Mouse (Mus musculus): ENCODE measurements around the gene Zfp276. TPM values are rescaled to one million over a fixed set of nuclear protein-coding genes. Genes with fewer than 3 reads are reported as not detected.

The Zfp276 gene
- polyA plus RNA-seq, 1 experiment from 2014 or later: 21.8 TPM

DNA sequence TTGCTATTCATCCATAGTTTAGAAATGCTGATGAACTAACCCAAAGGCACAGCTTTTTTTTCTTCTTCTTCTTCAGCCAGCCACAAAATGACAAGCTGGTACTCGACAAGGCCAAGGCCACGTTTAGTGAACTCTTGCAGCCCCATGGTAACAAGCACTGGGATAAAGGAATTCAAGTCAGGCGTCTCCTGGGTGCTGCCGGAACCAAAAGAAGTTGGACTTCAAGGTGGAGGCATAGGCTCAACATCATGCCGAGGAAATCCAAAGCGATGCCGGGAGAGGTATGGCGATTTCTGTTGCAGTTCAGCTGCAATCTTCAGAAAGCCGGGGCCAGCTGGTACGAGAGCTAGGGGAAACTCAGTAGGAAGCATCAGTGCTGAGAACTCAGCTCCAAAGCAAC is 14.6 kb upstream of the Zfp276 start:
- Histone ChIP-seq H3K27me3 (ENCODE audit: control insufficient read depth, insufficient read depth, low read length) (no peaks in the 10 kb centered on the region), H3K4me1 (ENCODE audit: control insufficient read depth, insufficient read depth, low read length) (peaks cover 9% of the 10 kb centered on the region; the same call in 1 of the 2 replicates), H3K4me2 (replicated peaks; ENCODE audit: low read depth, low read length) (no peak overlapping the region), H3K4me3 (ENCODE audit: low read depth, low read length) (no peak overlapping the region), H3K36me3 (ENCODE audit: control insufficient read depth, insufficient read depth, low read length) (peaks cover 11% of the 10 kb centered on the region), H3K9me3 (ENCODE audit: control insufficient read depth, low read depth, low read length) (no peaks in the 10 kb centered on the region), H3K9ac (replicated peaks; ENCODE audit: low read depth, low read length) (no peak overlapping the region), H3K27ac (ENCODE audit: low read length) (no peak overlapping the region)
- WGBS: 88% methylated on average over 10 of the region's 10 CpGs
- no peak for ATAC-seq (ENCODE audit: insufficient number of reproducible peaks, insufficient read depth, low FRiP score, low read depth)

DNA sequence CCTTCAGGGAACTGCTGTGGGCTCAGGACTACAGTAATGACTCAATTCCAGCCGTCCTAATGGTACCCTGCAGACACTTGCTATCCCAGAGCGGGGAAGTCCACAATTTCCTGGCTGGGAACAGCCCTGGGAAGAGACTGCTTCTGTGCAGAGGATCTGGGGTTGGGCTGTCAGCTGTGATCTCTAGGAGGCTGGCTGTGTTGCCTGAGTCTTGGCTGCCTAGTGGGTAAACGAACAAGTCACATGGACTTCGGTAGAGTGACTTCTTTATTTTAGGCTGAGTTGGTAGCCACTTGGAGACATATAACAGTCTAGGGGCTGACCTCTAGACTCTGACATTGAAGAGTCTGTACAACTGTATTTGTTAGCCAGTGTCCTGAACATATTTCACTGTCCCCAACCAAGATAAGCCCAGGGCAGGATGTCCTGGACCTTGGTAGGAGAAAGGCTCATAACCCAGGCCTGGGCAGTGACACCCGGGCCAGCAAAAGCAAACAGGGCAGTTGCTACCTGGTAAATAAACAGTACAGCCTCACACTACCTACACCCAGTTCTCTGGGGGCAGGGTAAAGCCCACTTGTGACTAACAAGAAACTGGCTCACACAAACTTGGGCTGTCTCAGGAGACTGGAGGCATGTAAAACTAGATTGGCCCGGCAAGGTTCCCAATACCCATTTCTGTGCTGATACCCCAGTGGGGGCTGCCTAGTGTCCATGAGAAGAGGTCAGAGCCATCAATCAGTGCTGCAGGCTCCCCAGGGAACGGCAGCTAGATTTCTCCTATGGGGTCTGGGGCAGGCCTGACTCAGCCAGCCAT is 11.7 kb upstream of the Zfp276 start:
- no peaks in the 10 kb centered on the region for H3K4me1 ChIP-seq (ENCODE audit: control insufficient read depth, insufficient read depth, low read length)
- H3K9ac ChIP-seq (replicated peaks; ENCODE audit: low read depth, low read length): no peak overlapping the region
- ATAC-seq (ENCODE audit: insufficient number of reproducible peaks, insufficient read depth, low FRiP score, low read depth): no peak
- H3K27ac ChIP-seq (ENCODE audit: low read length): no peak overlapping the region
- H3K9me3 ChIP-seq (ENCODE audit: control insufficient read depth, low read depth, low read length): no peaks in the 10 kb centered on the region
- H3K36me3 ChIP-seq (ENCODE audit: control insufficient read depth, insufficient read depth, low read length): peaks cover 39% of the 10 kb centered on the region
- H3K4me3 ChIP-seq (ENCODE audit: low read depth, low read length): no peak overlapping the region
- no peak overlapping the region for H3K4me2 ChIP-seq (replicated peaks; ENCODE audit: low read depth, low read length)
- 77% methylated on average over 7 of the region's 7 CpGs for WGBS
- no peaks in the 10 kb centered on the region for H3K27me3 ChIP-seq (ENCODE audit: control insufficient read depth, insufficient read depth, low read length)

DNA sequence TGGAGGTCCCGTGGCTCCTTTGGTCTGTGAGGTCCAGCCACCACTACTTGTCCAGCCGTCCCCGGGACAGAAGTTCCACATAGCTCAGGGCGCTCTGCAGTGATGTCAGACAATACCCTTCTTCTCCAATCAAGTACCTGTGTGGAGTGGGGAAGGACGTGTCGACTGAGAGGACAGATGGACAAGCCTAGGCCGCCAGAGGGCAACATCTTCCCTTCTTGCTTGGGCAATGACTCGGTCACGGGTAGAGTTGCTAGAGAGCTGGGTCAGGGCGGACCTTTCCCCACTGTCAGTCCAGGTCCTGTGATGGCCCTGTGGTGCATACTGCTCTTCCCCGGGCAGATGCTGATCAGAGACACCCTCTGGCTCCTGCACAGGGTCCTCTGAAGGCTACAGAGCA is 10.9 kb upstream of the Zfp276 start:
- no peak for ATAC-seq (ENCODE audit: insufficient number of reproducible peaks, insufficient read depth, low FRiP score, low read depth)
- no peak overlapping the region for H3K27ac ChIP-seq (ENCODE audit: low read length)
- no peaks in the 10 kb centered on the region for H3K9me3 ChIP-seq (ENCODE audit: control insufficient read depth, low read depth, low read length)
- H3K9ac ChIP-seq (replicated peaks; ENCODE audit: low read depth, low read length): no peak overlapping the region
- H3K4me2 ChIP-seq (replicated peaks; ENCODE audit: low read depth, low read length): no peak overlapping the region
- H3K4me3 ChIP-seq (ENCODE audit: low read depth, low read length): no peak overlapping the region
- WGBS: 70% methylated on average over 11 of the region's 11 CpGs
- peaks cover 45% of the 10 kb centered on the region for H3K36me3 ChIP-seq (ENCODE audit: control insufficient read depth, insufficient read depth, low read length)
- no peaks in the 10 kb centered on the region for H3K4me1 ChIP-seq (ENCODE audit: control insufficient read depth, insufficient read depth, low read length)
- no peaks in the 10 kb centered on the region for H3K27me3 ChIP-seq (ENCODE audit: control insufficient read depth, insufficient read depth, low read length)

DNA sequence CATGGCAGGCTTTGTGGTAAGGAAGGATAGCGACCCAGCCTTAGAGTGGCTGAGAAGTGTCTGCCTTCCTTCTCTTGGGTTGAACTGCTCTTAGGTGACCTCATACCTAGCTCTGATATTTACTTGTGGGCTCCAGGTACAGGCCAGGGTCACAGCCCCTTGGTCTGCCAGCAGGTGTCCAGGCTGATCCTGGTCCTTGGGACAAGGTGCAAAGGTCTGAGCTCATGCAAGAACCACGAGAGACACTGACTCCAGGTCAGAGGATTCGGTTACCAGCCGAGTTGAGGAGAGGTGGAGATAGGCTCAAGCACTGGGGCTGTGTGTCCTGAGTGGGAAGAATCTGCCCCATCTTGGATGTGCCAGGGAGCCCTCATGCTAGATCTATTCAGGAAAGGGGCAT is 9.6 kb upstream of the Zfp276 start:
- H3K9me3 ChIP-seq (ENCODE audit: control insufficient read depth, low read depth, low read length): no peaks in the 10 kb centered on the region
- H3K27me3 ChIP-seq (ENCODE audit: control insufficient read depth, insufficient read depth, low read length): no peaks in the 10 kb centered on the region
- no peak overlapping the region for H3K9ac ChIP-seq (replicated peaks; ENCODE audit: low read depth, low read length)
- 87% methylated on average over 4 of the region's 4 CpGs for WGBS
- ATAC-seq (ENCODE audit: insufficient number of reproducible peaks, insufficient read depth, low FRiP score, low read depth): no peak
- H3K27ac ChIP-seq (ENCODE audit: low read length): no peak overlapping the region
- H3K4me1 ChIP-seq (ENCODE audit: control insufficient read depth, insufficient read depth, low read length): no peaks in the 10 kb centered on the region
- no peak overlapping the region for H3K4me3 ChIP-seq (ENCODE audit: low read depth, low read length)
- peaks cover 54% of the 10 kb centered on the region for H3K36me3 ChIP-seq (ENCODE audit: control insufficient read depth, insufficient read depth, low read length)
- H3K4me2 ChIP-seq (replicated peaks; ENCODE audit: low read depth, low read length): no peak overlapping the region

DNA sequence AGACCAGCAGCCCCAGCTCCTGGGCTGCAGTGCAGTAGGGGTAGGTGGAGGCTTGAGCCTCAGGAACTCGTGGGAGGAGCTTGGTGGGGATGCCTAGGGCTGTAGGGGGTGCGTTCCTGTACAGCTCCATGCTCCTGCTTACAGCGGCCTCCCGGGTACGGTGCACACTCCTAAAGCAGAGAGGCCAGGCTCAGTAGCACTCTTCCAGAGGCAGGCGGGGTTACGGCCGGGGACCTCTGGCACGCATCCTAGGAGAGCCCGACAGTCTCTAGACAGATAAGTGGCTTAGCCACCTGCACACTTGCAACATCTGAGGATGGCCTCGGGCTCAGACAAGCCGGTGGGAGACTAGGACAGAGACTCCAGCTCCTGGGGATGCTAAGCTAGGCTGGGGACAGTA is 8.5 kb upstream of the Zfp276 start:
- Histone ChIP-seq H3K4me3 (ENCODE audit: low read depth, low read length) (no peak overlapping the region), H3K9ac (replicated peaks; ENCODE audit: low read depth, low read length) (no peak overlapping the region), H3K27ac (ENCODE audit: low read length) (no peak overlapping the region), H3K27me3 (ENCODE audit: control insufficient read depth, insufficient read depth, low read length) (no peaks in the 10 kb centered on the region), H3K4me2 (replicated peaks; ENCODE audit: low read depth, low read length) (no peak overlapping the region), H3K9me3 (ENCODE audit: control insufficient read depth, low read depth, low read length) (no peaks in the 10 kb centered on the region), H3K36me3 (ENCODE audit: control insufficient read depth, insufficient read depth, low read length) (peaks cover 61% of the 10 kb centered on the region), H3K4me1 (ENCODE audit: control insufficient read depth, insufficient read depth, low read length) (no peaks in the 10 kb centered on the region)
- 86% methylated on average over 12 of the region's 12 CpGs for WGBS
- ATAC-seq (ENCODE audit: insufficient number of reproducible peaks, insufficient read depth, low FRiP score, low read depth): no peak

DNA sequence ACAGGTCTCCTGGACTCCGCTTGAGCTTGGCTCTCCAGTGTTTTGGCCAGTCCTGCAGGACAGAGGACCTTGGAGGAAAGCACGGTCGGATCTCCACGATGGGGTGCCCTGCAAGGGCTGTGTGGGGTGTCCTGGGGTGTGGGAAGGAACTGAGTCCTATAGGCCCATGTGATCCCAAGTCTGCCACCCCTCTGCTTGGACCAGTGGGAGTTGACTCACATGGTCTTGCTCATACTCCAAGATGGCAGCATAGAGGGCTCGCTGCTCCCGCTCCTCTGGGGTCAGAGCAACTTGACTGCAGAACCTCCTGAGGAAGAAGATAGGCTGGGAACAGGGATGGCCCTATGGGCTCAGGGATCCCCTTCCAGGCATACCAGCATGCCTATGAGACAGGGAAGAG is 6.2 kb upstream of the Zfp276 start:
- Histone ChIP-seq H3K27me3 (ENCODE audit: control insufficient read depth, insufficient read depth, low read length) (no peaks in the 10 kb centered on the region), H3K9ac (replicated peaks; ENCODE audit: low read depth, low read length) (no peak overlapping the region), H3K9me3 (ENCODE audit: control insufficient read depth, low read depth, low read length) (no peaks in the 10 kb centered on the region), H3K36me3 (ENCODE audit: control insufficient read depth, insufficient read depth, low read length) (peaks cover 69% of the 10 kb centered on the region), H3K27ac (ENCODE audit: low read length) (no peak overlapping the region), H3K4me3 (ENCODE audit: low read depth, low read length) (no peak overlapping the region), H3K4me1 (ENCODE audit: control insufficient read depth, insufficient read depth, low read length) (no peaks in the 10 kb centered on the region), H3K4me2 (replicated peaks; ENCODE audit: low read depth, low read length) (no peak overlapping the region)
- 97% methylated on average over 6 of the region's 6 CpGs for WGBS
- ATAC-seq (ENCODE audit: insufficient number of reproducible peaks, insufficient read depth, low FRiP score, low read depth): no peak

DNA sequence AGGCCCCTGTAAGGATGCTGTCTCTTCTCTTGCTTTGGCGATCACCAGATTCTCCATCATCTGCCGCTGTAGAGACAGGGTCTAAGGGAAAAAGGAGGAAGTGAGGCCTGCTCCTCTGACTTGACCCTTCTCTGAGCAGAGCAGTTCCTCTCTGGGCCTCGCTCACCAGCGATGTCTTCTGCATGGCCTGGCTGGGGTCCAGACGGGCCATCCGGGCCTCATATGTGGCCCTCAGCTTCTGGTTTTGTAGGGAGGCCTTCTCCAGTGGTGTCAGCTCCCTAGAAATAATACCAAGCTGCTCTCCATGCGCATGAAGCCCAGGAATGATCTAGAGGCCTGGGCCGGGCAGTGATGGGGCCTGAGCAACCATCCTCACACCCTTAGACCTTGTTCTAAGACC is 5.4 kb upstream of the Zfp276 start:
- H3K27me3 ChIP-seq (ENCODE audit: control insufficient read depth, insufficient read depth, low read length): no peaks in the 10 kb centered on the region
- no peak overlapping the region for H3K9ac ChIP-seq (replicated peaks; ENCODE audit: low read depth, low read length)
- no peak for ATAC-seq (ENCODE audit: insufficient number of reproducible peaks, insufficient read depth, low FRiP score, low read depth)
- peaks cover 65% of the 10 kb centered on the region for H3K36me3 ChIP-seq (ENCODE audit: control insufficient read depth, insufficient read depth, low read length)
- 94% methylated on average over 8 of the region's 8 CpGs for WGBS
- H3K4me2 ChIP-seq (replicated peaks; ENCODE audit: low read depth, low read length): no peak overlapping the region
- peaks cover 5% of the 10 kb centered on the region; the same call in 1 of the 2 replicates for H3K4me1 ChIP-seq (ENCODE audit: control insufficient read depth, insufficient read depth, low read length)
- H3K4me3 ChIP-seq (ENCODE audit: low read depth, low read length): no peak overlapping the region
- H3K9me3 ChIP-seq (ENCODE audit: control insufficient read depth, low read depth, low read length): no peaks in the 10 kb centered on the region
- no peak overlapping the region for H3K27ac ChIP-seq (ENCODE audit: low read length)

DNA sequence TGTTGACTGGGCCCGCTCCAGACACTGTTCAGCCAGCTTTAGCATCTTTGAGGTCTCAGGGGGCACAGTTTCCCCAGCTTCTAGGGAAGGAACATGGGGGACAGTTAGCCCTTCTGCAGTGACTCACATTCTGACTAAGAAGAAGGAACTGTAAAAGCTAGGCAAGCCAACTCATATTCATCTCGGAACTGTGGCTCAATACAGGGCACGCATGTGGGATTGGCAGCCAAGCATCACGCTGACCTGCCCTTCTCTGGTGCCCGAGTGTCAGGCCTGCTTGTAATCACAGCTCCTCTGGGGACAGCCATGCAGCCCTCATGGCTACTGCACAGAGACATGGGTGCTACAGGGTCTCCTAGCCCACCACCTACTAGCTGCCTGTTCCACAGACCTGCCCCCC is 3.1 kb upstream of the Zfp276 start:
- Histone ChIP-seq H3K4me3 (ENCODE audit: low read depth, low read length) (no peak overlapping the region), H3K27me3 (ENCODE audit: control insufficient read depth, insufficient read depth, low read length) (no peaks in the 10 kb centered on the region), H3K27ac (ENCODE audit: low read length) (no peak overlapping the region), H3K9me3 (ENCODE audit: control insufficient read depth, low read depth, low read length) (no peaks in the 10 kb centered on the region), H3K4me1 (ENCODE audit: control insufficient read depth, insufficient read depth, low read length) (peaks cover 11% of the 10 kb centered on the region; the same call in 1 of the 2 replicates), H3K36me3 (ENCODE audit: control insufficient read depth, insufficient read depth, low read length) (peaks cover 47% of the 10 kb centered on the region), H3K9ac (replicated peaks; ENCODE audit: low read depth, low read length) (no peak overlapping the region), H3K4me2 (replicated peaks; ENCODE audit: low read depth, low read length) (no peak overlapping the region)
- ATAC-seq (ENCODE audit: insufficient number of reproducible peaks, insufficient read depth, low FRiP score, low read depth): no peak
- WGBS: 94% methylated on average over 5 of the region's 5 CpGs

DNA sequence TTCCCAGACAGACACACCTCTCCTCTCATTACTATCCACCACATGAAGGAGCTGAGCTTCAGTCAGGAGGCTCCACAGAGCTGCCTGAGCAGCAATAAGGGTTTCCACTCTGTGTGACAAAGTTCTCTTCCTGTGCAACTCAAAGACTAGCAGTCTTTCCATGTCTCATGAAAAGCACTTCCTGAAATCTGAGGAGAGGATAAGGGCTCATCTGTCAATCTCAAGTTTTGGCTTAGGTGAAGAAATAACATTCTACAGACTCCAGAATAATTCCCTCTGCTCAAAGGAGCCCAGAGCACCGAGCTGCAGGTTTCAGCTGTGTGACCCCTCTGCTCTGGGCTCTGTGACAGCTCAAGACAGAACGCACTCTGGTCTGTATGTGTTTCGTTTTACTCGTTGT is 1.1 kb upstream of the Zfp276 start:
- Histone ChIP-seq H3K9me3 (ENCODE audit: control insufficient read depth, low read depth, low read length) (no peaks in the 10 kb centered on the region), H3K9ac (replicated peaks; ENCODE audit: low read depth, low read length) (no peak overlapping the region; the same call in 1 of the 2 replicates), H3K4me1 (ENCODE audit: control insufficient read depth, insufficient read depth, low read length) (peaks cover 11% of the 10 kb centered on the region; the same call in 1 of the 2 replicates), H3K36me3 (ENCODE audit: control insufficient read depth, insufficient read depth, low read length) (peaks cover 43% of the 10 kb centered on the region), H3K27ac (ENCODE audit: low read length) (peak overlapping the region; percentile 82; the same call in 1 of the 2 replicates), H3K27me3 (ENCODE audit: control insufficient read depth, insufficient read depth, low read length) (no peaks in the 10 kb centered on the region), H3K4me2 (replicated peaks; ENCODE audit: low read depth, low read length) (peak overlapping the region; percentile 66), H3K4me3 (ENCODE audit: low read depth, low read length) (peak overlapping the region; percentile 98; the same call in 1 of the 2 replicates)
- 44% methylated on average over 4 of the region's 4 CpGs for WGBS
- no peak for ATAC-seq (ENCODE audit: insufficient number of reproducible peaks, insufficient read depth, low FRiP score, low read depth)
